32 mouse cellular contexts compared by ENCODE assay signal in genomic region chr12:71848037-71848776, GRCm38 (mm10). TPM values are rescaled to one million over a fixed set of nuclear protein-coding genes. Genes with fewer than 3 reads are reported as not detected.
A peak's percentile ranks its signal among the peaks of the same experiment; 100 is the strongest.
DNase-seq lines count a peak whose midpoint lies in the region; ATAC-seq and TF ChIP-seq lines count a peak whose summit lies in the region.
"Had no signal": no experiment of that assay in that cellular context is flagged by ENCODE, and none has a peak within 500 bp of the region (broad histone marks: within the 10 kb centered on the region; RNA-seq: fewer than 3 reads in every experiment).

No protein-coding gene starts in this region.

- intact Hi-C loops in heart, postnatal 25 days (cut with DNase I): no loop called here

- H3K9me3 ChIP-seq in heart, embryonic 12.5 days (replicated peaks): no peaks in the 10 kb centered on the region
- H3K9me3 ChIP-seq in heart, embryonic 10.5 days: no peaks in the 10 kb centered on the region
- H3K9me3 ChIP-seq in heart, postnatal 0 days (replicated peaks; ENCODE audit: control insufficient read depth, low read length): no peaks in the 10 kb centered on the region
- H3K9me3 ChIP-seq: embryonic facial prominence, embryonic 10.5 days; embryonic facial prominence, embryonic 15.5 days; forebrain, embryonic 12.5 days; hindbrain, embryonic 10.5 days; hindbrain, embryonic 15.5 days; limb, embryonic 12.5 days; liver, embryonic 13.5 days; midbrain, embryonic 13.5 days; neural tube, embryonic 13.5 days had no signal

- TF ChIP-seq EP300 in heart, postnatal 0 days (IDR thresholded peaks at IDR 0.05; ENCODE audit: low read depth): no peak

- no peak overlapping the region for H3K4me3 ChIP-seq in heart, embryonic 12.5 days
- no peak overlapping the region for H3K4me3 ChIP-seq in heart, embryonic 10.5 days
- H3K4me3 ChIP-seq in heart, postnatal 0 days (ENCODE audit: low read depth, low read length): no peak overlapping the region
- H3K4me3 ChIP-seq: embryonic facial prominence, embryonic 10.5 days; embryonic facial prominence, embryonic 15.5 days; forebrain, embryonic 12.5 days; hindbrain, embryonic 10.5 days; hindbrain, embryonic 15.5 days; left cerebral cortex, adult 2 months; limb, embryonic 12.5 days; liver, embryonic 13.5 days; midbrain, embryonic 13.5 days; neural tube, embryonic 13.5 days had no signal

- no peak overlapping the region for H3K4me2 ChIP-seq in heart, embryonic 12.5 days
- no peak overlapping the region for H3K4me2 ChIP-seq in heart, postnatal 0 days (ENCODE audit: low read depth, low read length)
- H3K4me2 ChIP-seq: embryonic facial prominence, embryonic 15.5 days; forebrain, embryonic 12.5 days; hindbrain, embryonic 15.5 days; limb, embryonic 12.5 days; liver, embryonic 13.5 days; midbrain, embryonic 13.5 days; neural tube, embryonic 13.5 days had no signal

- H3K27ac ChIP-seq in heart, embryonic 12.5 days (ENCODE audit: poor library complexity, severe bottlenecking): peak overlapping the region; percentile 66
- no peak overlapping the region for H3K27ac ChIP-seq in heart, embryonic 10.5 days
- 0 out of 2 replicates have a peak overlapping the region, but pooled peaks have one; percentile 18 for H3K27ac ChIP-seq in heart, postnatal 0 days (ENCODE audit: low read depth)
- H3K27ac ChIP-seq: embryonic facial prominence, embryonic 10.5 days; embryonic facial prominence, embryonic 15.5 days; forebrain, embryonic 12.5 days; hindbrain, embryonic 10.5 days; hindbrain, embryonic 15.5 days; left cerebral cortex, adult 2 months; limb, embryonic 12.5 days; liver, embryonic 13.5 days; macrophage; midbrain, embryonic 13.5 days; neural tube, embryonic 13.5 days had no signal

- TF ChIP-seq CTCF in heart, postnatal 0 days (IDR thresholded peaks at IDR 0.05; ENCODE audit: low read depth): no peak

- H3K9ac ChIP-seq in heart, embryonic 12.5 days: no peak overlapping the region
- no peak overlapping the region for H3K9ac ChIP-seq in heart, postnatal 0 days (replicated peaks; ENCODE audit: low read depth, low read length)
- H3K9ac ChIP-seq: embryonic facial prominence, embryonic 15.5 days; forebrain, embryonic 12.5 days; forebrain, postnatal 0 days; hindbrain, embryonic 15.5 days; limb, embryonic 12.5 days; liver, embryonic 13.5 days; midbrain, embryonic 13.5 days; neural tube, embryonic 13.5 days had no signal

- whole genome bisulfite sequencing in heart, embryonic 12.5 days: 30% methylated on average over 5 of the region's 5 CpGs
- WGBS in heart, embryonic 10.5 days: 31% methylated on average over 5 of the region's 5 CpGs
- WGBS in heart, postnatal 0 days: 33% methylated on average over 5 of the region's 5 CpGs

- peaks cover 4% of the 10 kb centered on the region; the same call in 1 of the 2 replicates for H3K36me3 ChIP-seq in heart, embryonic 12.5 days
- H3K36me3 ChIP-seq in heart, embryonic 10.5 days: no peaks in the 10 kb centered on the region
- H3K36me3 ChIP-seq in heart, postnatal 0 days (replicated peaks; ENCODE audit: control insufficient read depth, insufficient read depth, low read length): no peaks in the 10 kb centered on the region
- H3K36me3 ChIP-seq: embryonic facial prominence, embryonic 10.5 days; embryonic facial prominence, embryonic 15.5 days; forebrain, embryonic 12.5 days; hindbrain, embryonic 15.5 days; limb, embryonic 12.5 days; midbrain, embryonic 13.5 days; neural tube, embryonic 13.5 days had no signal

- peaks cover 48% of the 10 kb centered on the region for H3K4me1 ChIP-seq in heart, embryonic 12.5 days (replicated peaks)
- peaks cover 46% of the 10 kb centered on the region for H3K4me1 ChIP-seq in heart, embryonic 10.5 days
- peaks cover 16% of the 10 kb centered on the region for H3K4me1 ChIP-seq in heart, postnatal 0 days (ENCODE audit: control insufficient read depth, insufficient read depth)
- H3K4me1 ChIP-seq: embryonic facial prominence, embryonic 15.5 days; forebrain, embryonic 12.5 days had no signal

- no peaks in the 10 kb centered on the region for H3K27me3 ChIP-seq in heart, embryonic 12.5 days (replicated peaks)
- H3K27me3 ChIP-seq in heart, embryonic 10.5 days (ENCODE audit: insufficient read depth, poor library complexity, severe bottlenecking): no peaks in the 10 kb centered on the region
- no peaks in the 10 kb centered on the region for H3K27me3 ChIP-seq in heart, postnatal 0 days (ENCODE audit: control insufficient read depth, insufficient read depth, low read length)
- H3K27me3 ChIP-seq: embryonic facial prominence, embryonic 15.5 days; forebrain, embryonic 12.5 days; hindbrain, embryonic 15.5 days; limb, embryonic 12.5 days; liver, embryonic 13.5 days; midbrain, embryonic 13.5 days; neural tube, embryonic 13.5 days; Patski had no signal

- DNase-seq in frontal cortex, postnatal 36 days (ENCODE audit: low spot score in 2 of 2): no peak
- no peak for DNase-seq in heart, embryonic 10.5 days (ENCODE audit: low spot score)
- no peak for DNase-seq in heart, postnatal 0 days (ENCODE audit: low spot score)
- no peak for DNase-seq in heart, postnatal 25 days (ENCODE audit: low spot score)
- no peak for DNase-seq in right cerebral cortex, postnatal 10 days (ENCODE audit: low spot score in 2 of 2)
- DNase-seq: adrenal gland, postnatal 10 days; cerebellum, adult 11 months; cerebellum, adult 9-10 months; cerebellum, postnatal 36 days; forebrain, postnatal 0 days; gastrocnemius, postnatal 36 days; kidney, adult 11 months; kidney, postnatal 14 days; liver, embryonic 13.5 days; lung, adult 2 months; lung, postnatal 10 days; thymus, adult 2 months; thymus, postnatal 36 days had no signal

- peak; percentile 77 for ATAC-seq in frontal cortex, adult (ENCODE audit: low TSS enrichment)
- ATAC-seq in heart, embryonic 12.5 days (ENCODE audit: insufficient number of reproducible peaks, low FRiP score): no peak
- no peak for ATAC-seq in heart, postnatal 0 days (ENCODE audit: insufficient read depth, low read depth)
- ATAC-seq: forebrain, postnatal 0 days; inflammation-experienced regulatory T-cells, adult 6 months; midbrain, embryonic 13.5 days; Patski had no signal

RNA-seq across cellular contexts. Expression of gene Daam1, which starts 17.3 kb away (rescaled TPM):
- polyA plus RNA-seq in heart, embryonic 12.5 days (2016; fragmentation: Nextera tagmentation; extraction: Ambion mirVana): 23.1 and 23.3 TPM in 2 replicates
- 11.5 and 20.1 TPM in 2 replicates for polyA plus RNA-seq in heart, embryonic 10.5 days (2016; fragmentation: Nextera tagmentation; extraction: Ambion mirVana)
- 33.8 and 44.5 TPM in 2 replicates for total RNA-seq in heart, postnatal 0 days (2014; rRNA removed; ENCODE audit: low replicate concordance)
- 12.3 and 12.8 TPM in 2 replicates for polyA plus RNA-seq in heart, postnatal 0 days (2015; fragmentation: Nextera tagmentation; extraction: Ambion mirVana)
- total RNA-seq in heart, postnatal 25 days (2021): 10 to 100 TPM; 78.6 to 79.5 TPM
